Mouse (Mus musculus): ENCODE data around the gene Coro2a.

DNA sequence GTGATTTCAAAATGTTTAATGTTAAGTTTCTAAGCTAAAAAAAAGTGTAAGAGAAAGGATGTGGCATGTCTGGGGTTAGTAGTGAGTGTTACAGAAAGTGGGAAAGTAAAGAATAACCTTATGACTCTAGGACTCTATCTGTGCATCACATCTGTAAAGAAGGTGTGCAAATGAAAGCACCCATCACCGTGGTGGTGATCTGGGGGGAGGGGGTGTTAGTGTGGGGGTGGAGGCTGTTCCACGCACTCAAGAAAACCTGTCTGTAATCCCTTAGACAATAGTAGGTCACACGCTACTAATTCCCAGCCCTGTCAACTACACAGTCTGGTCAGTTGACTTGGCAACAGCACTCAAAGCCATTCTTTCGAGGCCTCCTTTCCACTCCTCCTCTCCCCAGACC is 39.3 kb upstream of the Coro2a start:
- no peak for TF ChIP-seq CTCF (IDR thresholded peaks at IDR 0.05; ENCODE audit: extremely low read depth, insufficient read depth, insufficient read length, insufficient replicate concordance)
- no peak for TF ChIP-seq POLR2A (IDR thresholded peaks at IDR 0.05; ENCODE audit: low read depth, low read length)
